Mouse (Mus musculus) CH12.LX (cell line): ENCODE data around the gene Gmpr2. TPM values are rescaled to one million over a fixed set of nuclear protein-coding genes. Genes with fewer than 3 reads are reported as not detected.

Experiments used
- DNase-seq: peaks from one replicate; pipeline ENCODE4 v3.0.0-alpha.2; 2013; ENCODE audit errors: extremely low read depth
- H3K27ac ChIP-seq: 2 replicates; pipeline ENCODE4 v1.5.1; 2012; ENCODE audit warnings: low read depth, mild to moderate bottlenecking, control low read depth, moderate library complexity; ENCODE audit not compliant: insufficient read depth
- H3K27me3 ChIP-seq: replicated peaks from 2 replicates; pipeline ENCODE3; 2012; ENCODE audit warnings: inconsistent platforms
- H3K36me3 ChIP-seq, 2 experiments: replicated peaks in 1 of 2; 2 replicates each; pipeline versions ENCODE3 to v1.6.1; 2012; ENCODE audit warnings: inconsistent platforms in 1 of 2, low read length in 1 of 2, mild to moderate bottlenecking in 1 of 2, mixed read lengths in 1 of 2, moderate library complexity in 1 of 2; ENCODE audit not compliant: control insufficient read depth in 1 of 2, insufficient read depth in 1 of 2
- H3K4me1 ChIP-seq, 2 experiments: 2 replicates each; pipeline ENCODE4 v1.6.1; 2012; ENCODE audit warnings: inconsistent platforms in 1 of 2, moderate library complexity in 1 of 2; ENCODE audit not compliant: insufficient read depth in 2 of 2, control insufficient read depth in 1 of 2
- H3K4me2 ChIP-seq: 2 replicates; pipeline ENCODE4 v1.6.1; 2012; ENCODE audit warnings: low read depth, mild to moderate bottlenecking, control low read depth; ENCODE audit not compliant: poor library complexity, insufficient read depth, severe bottlenecking
- H3K4me3 ChIP-seq, 3 experiments: fragments of 150-350 bp in 1 of 3; sonication (generic) in 1 of 3; replicated peaks in 1 of 3; 2 replicates each; pipeline versions ENCODE3 to v1.5.1; 2011 to 2012; ENCODE audit warnings: low read depth in 2 of 3, low read length in 2 of 3, mild to moderate bottlenecking in 2 of 3, moderate library complexity in 2 of 3, control low read depth in 1 of 3, improper control_type of control experiment in 1 of 3, inconsistent platforms in 1 of 3, mixed read lengths in 1 of 3; ENCODE audit not compliant: poor library complexity in 1 of 3
- H3K79me2 ChIP-seq: replicated peaks from 2 replicates; pipeline ENCODE4 v1.6.1; 2012; ENCODE audit warnings: mild to moderate bottlenecking, moderate library complexity; ENCODE audit not compliant: control insufficient read depth, poor library complexity, insufficient read depth, severe bottlenecking; ENCODE audit errors: extremely low read depth
- H3K9ac ChIP-seq: 2 replicates; pipeline ENCODE4 v1.6.1; 2012; ENCODE audit warnings: low read depth, mild to moderate bottlenecking, control low read depth, moderate library complexity; ENCODE audit not compliant: insufficient read depth
- H3K9me3 ChIP-seq: replicated peaks from 2 replicates; pipeline ENCODE3; 2012; ENCODE audit warnings: low read length, inconsistent platforms, mixed read lengths
- E2F4 ChIP-seq: IDR thresholded peaks from 2 replicates; pipeline ENCODE4 v1.6.1; 2011; ENCODE audit warnings: low read depth, low read length, improper control_type of control experiment; ENCODE audit not compliant: insufficient replicate concordance
- ETS1 ChIP-seq: conservative IDR thresholded peaks from 2 replicates; pipeline ENCODE4 v1.6.1; 2012; ENCODE audit warnings: low read depth, mild to moderate bottlenecking, inconsistent platforms, low read length, improper control_type of control experiment, moderate library complexity
- JUN ChIP-seq: IDR thresholded peaks from 2 replicates; pipeline ENCODE4 v1.6.1; 2011; ENCODE audit warnings: low read depth, mild to moderate bottlenecking, low read length, improper control_type of control experiment, moderate library complexity; ENCODE audit not compliant: insufficient read depth
- JUND ChIP-seq: conservative IDR thresholded peaks from 2 replicates; pipeline ENCODE4 v1.6.1; 2011; ENCODE audit warnings: low read depth, low read length, improper control_type of control experiment
- MAZ ChIP-seq: IDR thresholded peaks from 2 replicates; pipeline ENCODE4 v1.6.1; 2012; ENCODE audit warnings: low read depth, mild to moderate bottlenecking, inconsistent platforms, low read length, improper control_type of control experiment, moderate library complexity
- MYC ChIP-seq: IDR thresholded peaks from 2 replicates; pipeline ENCODE4 v1.6.1; 2011; ENCODE audit warnings: low read depth, mild to moderate bottlenecking, improper control_type of control experiment, low read length
- NELFE ChIP-seq: IDR thresholded peaks from 2 replicates; pipeline ENCODE4 v1.6.1; 2011; ENCODE audit warnings: low read depth, low read length, improper control_type of control experiment
- POLR2AphosphoS2 ChIP-seq: IDR thresholded peaks from 2 replicates; pipeline ENCODE4 v1.6.1; 2011; ENCODE audit warnings: low read depth, low read length, improper control_type of control experiment
- RCOR1 ChIP-seq: conservative IDR thresholded peaks from 2 replicates; pipeline ENCODE4 v1.6.1; 2012; ENCODE audit warnings: low read depth, mild to moderate bottlenecking, inconsistent platforms, low read length, improper control_type of control experiment
- TBP ChIP-seq: conservative IDR thresholded peaks from 2 replicates; pipeline ENCODE4 v1.6.1; 2011; ENCODE audit warnings: low read depth, low read length, improper control_type of control experiment
- TCF12 ChIP-seq: IDR thresholded peaks from 2 replicates; pipeline ENCODE4 v1.6.1; 2014; ENCODE audit warnings: low read depth, mild to moderate bottlenecking, inconsistent platforms, low read length, improper control_type of control experiment
- UBTF ChIP-seq: IDR thresholded peaks from 2 replicates; pipeline ENCODE4 v1.6.1; 2012; ENCODE audit warnings: low read depth, mild to moderate bottlenecking, inconsistent platforms, low read length, improper control_type of control experiment, moderate library complexity
- USF2 ChIP-seq: conservative IDR thresholded peaks from 2 replicates; pipeline ENCODE4 v1.6.1; 2011; ENCODE audit warnings: low read depth, low read length, improper control_type of control experiment
- ZKSCAN1 ChIP-seq: IDR thresholded peaks from 2 replicates; pipeline ENCODE4 v1.6.1; 2012; ENCODE audit warnings: low read depth, inconsistent platforms, low read length, improper control_type of control experiment, borderline replicate concordance
- ZMIZ1 ChIP-seq: IDR thresholded peaks from 2 replicates; pipeline ENCODE4 v1.6.1; 2012; ENCODE audit warnings: low read depth, mild to moderate bottlenecking, inconsistent platforms, low read length, improper control_type of control experiment
- dilution Hi-C: fragments of 300-500 bp; cut with MboI; formaldehyde crosslinking; loops from 2 replicates; pipeline ENCODE4 v1.14.3; 2020; ENCODE audit warnings: low sequenced_read_pairs; ENCODE audit not compliant: extremely low pct_unique_long_range_greater_than_20kb, extremely low pct_ligation_motif_present
- in situ Hi-C: fragments of 300-500 bp; cut with MboI; formaldehyde crosslinking; loops from 3 replicates; pipeline ENCODE4 v1.14.3; 2019; ENCODE audit warnings: low sequenced_read_pairs, low pct_ligation_motif_present, low pct_unique_long_range_greater_than_20kb, mixed read lengths
- polyA plus RNA-seq: library from polyadenylated mRNA; unstranded; fragments of >175 nt; gene quantifications from 2 replicates; pipeline ENCODE4 v1.2.1, GENCODE M21; 2012; ENCODE audit warnings: low read depth; ENCODE audit not compliant: insufficient read length
- total RNA-seq, 2 experiments: library from RNA; depleted of rRNA; stranded (reverse); fragments of 300-350 nt in 1 of 2; fragments of >200 nt in 1 of 2; gene quantifications; 2 replicates each; pipeline ENCODE4 v1.2.3; 2012 to 2014

Gene Gmpr2
- total and polyA plus RNA-seq, 3 experiments = 34.7 to 51.3 (median 37.3) TPM

GRCm38 (mm10) chr14:55671486-55671832 lies 282 bp upstream of the Gmpr2 start:
- peaks cover 15 to 52% of the 10 kb centered on the region in 2 experiments; a peak in 3 of 4 replicates for H3K4me1 ChIP-seq
- no peaks in the 10 kb centered on the region for H3K27me3 ChIP-seq
- TF ChIP-seq TCF12 (no peak), UBTF (peak; percentile 49; the same call in 1 of the 2 replicates), MAZ (0 out of 2 replicates have a peak, but pooled peaks have one; percentile 10)
- peak overlapping the region; percentile 56 to 76 (median 74) for H3K4me3 ChIP-seq
- dilution Hi-C loops = no loop called here
- in situ Hi-C loops = no loop called here
- H3K9ac ChIP-seq = peak overlapping the region; percentile 84
- DNase-seq = peak; percentile 27
- H3K4me2 ChIP-seq = peak overlapping the region; percentile 39; the same call in 1 of the 2 replicates
- peaks cover 16 to 48% of the 10 kb centered on the region in 2 experiments for H3K36me3 ChIP-seq
- H3K79me2 ChIP-seq = peaks cover 45% of the 10 kb centered on the region
- H3K27ac ChIP-seq = peak overlapping the region; percentile 84; the same call in 1 of the 2 replicates
- no peaks in the 10 kb centered on the region for H3K9me3 ChIP-seq

- H3K27me3 ChIP-seq = no peaks in the 10 kb centered on the region
- no peaks in the 10 kb centered on the region for H3K9me3 ChIP-seq
- H3K4me2 ChIP-seq = peak overlapping the region; percentile 95
- peaks cover 23 to 54% of the 10 kb centered on the region in 2 experiments for H3K36me3 ChIP-seq
- peak; percentile 33 for DNase-seq
- peaks cover 40% of the 10 kb centered on the region for H3K79me2 ChIP-seq
- peak overlapping the region; percentile 89 for H3K9ac ChIP-seq
- peak overlapping the region; percentile 56 to 76 (median 68) for H3K4me3 ChIP-seq
- in situ Hi-C loops = no loop called here
- TF ChIP-seq POLR2AphosphoS2 (no peak), JUN (no peak), RCOR1 (no peak), MYC (no peak), JUND (no peak), TCF12 (no peak), TBP (no peak), ZKSCAN1 (no peak), ZMIZ1 (no peak), NELFE (no peak), E2F4 (no peak), USF2 (no peak), MAZ (no peak), ETS1 (no peak)
- peak overlapping the region; percentile 80 for H3K27ac ChIP-seq
- H3K4me1 ChIP-seq = peaks cover 15 to 60% of the 10 kb centered on the region in 2 experiments; a peak in 3 of 4 replicates
- dilution Hi-C loops = no loop called here
These were observed 960 bp downstream of the Gmpr2 start for GRCm38 (mm10) chr14:55672741-55673060.
